Mouse (Mus musculus): Measurements from ENCODE around the gene Ptx4.
"Not testable (repeated sequence)": the region's sequence is repeated elsewhere in the genome, so short reads cannot be mapped to it uniquely, and the experiment has no call there.

GRCm38 (mm10) chr17:25125442-25126060 is 5.0 kb downstream of the Ptx4 start:
- TF ChIP-seq CTCF (IDR thresholded peaks at IDR 0.05; ENCODE audit: low read depth, low read length); POLR2A (IDR thresholded peaks at IDR 0.05; ENCODE audit: borderline replicate concordance, low read depth, low read length): not testable (repeated sequence)

Measured in bone marrow macrophage, adult 2 months (primary cell).